Mouse (Mus musculus): ENCODE measurements around the gene Gtf2a1.

DNA sequence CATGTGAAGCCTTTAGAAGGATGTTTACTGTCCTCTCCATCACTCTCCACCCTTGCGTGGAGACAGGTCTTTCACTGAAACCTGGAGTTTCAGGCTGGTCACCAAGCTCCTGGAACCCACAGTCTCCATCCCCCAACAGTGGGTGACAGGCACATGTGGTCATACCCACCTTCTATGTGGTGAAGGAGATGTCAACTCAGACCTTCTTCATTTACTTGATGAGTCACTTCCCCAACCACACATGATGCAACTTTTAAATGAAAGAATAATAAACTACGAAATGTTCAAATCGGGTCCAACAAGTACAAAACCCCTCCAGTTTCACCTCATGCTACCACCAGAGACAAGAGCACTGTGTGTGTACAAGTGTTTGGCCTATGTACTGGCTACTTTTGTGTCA lies 5.1 kb downstream of the Gtf2a1 start:
- TF ChIP-seq GATA1 (IDR thresholded peaks at IDR 0.05; ENCODE audit: borderline replicate concordance, low read length) (no peak), FLI1 (IDR thresholded peaks at IDR 0.05; ENCODE audit: low read length) (no peak)

Data from megakaryocyte, embryonic 14.5 days (primary cell).